Mouse (Mus musculus) thymus, adult 2 months (tissue): ENCODE measurements around the gene Dgki.

ENCODE experiments used
- CTCF ChIP-seq: fragments of 200-500 bp; IDR thresholded peaks from 2 replicates; pipeline ENCODE4 v1.5.1; 2012; ENCODE audit warnings: mild to moderate bottlenecking, control low read depth, low read length, moderate library complexity, borderline replicate concordance; ENCODE audit not compliant: control insufficient read depth, poor library complexity, insufficient read depth; ENCODE audit errors: extremely low read depth
- POLR2A ChIP-seq: fragments of 200-500 bp; IDR thresholded peaks from 2 replicates; pipeline ENCODE4 v1.6.1; 2012; ENCODE audit warnings: mild to moderate bottlenecking, low read length, control low read depth, moderate library complexity; ENCODE audit not compliant: control insufficient read depth, poor library complexity, insufficient read depth; ENCODE audit errors: extremely low read depth

DNA sequence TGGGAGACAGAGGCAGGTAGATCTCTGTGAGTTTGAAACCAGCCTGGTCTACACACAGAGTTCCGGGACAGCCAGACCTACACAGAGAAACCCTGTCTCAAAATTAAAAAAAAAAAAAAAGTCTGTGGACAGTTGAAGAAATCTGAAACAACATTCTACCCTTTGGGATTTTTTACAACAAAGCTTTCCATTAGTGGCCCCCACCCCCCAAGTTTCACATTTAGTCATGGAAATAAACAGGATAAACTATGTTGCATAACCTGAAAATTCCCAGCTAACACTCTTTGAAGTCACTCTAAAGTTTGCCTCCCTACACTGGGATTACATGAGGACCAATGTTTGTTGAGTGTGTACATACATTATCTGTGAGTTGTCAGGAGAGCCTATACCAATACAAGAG lies 461.2 kb downstream of the Dgki start:
- TF ChIP-seq CTCF, result no peak
- TF ChIP-seq POLR2A, result no peak
